Mouse (Mus musculus): Measurements from ENCODE around the gene Tulp2. TPM values are rescaled to one million over a fixed set of nuclear protein-coding genes. Genes with fewer than 3 reads are reported as not detected.

Tulp2 gene
- polyA plus RNA-seq, 1 experiment: 0.06 TPM

DNA sequence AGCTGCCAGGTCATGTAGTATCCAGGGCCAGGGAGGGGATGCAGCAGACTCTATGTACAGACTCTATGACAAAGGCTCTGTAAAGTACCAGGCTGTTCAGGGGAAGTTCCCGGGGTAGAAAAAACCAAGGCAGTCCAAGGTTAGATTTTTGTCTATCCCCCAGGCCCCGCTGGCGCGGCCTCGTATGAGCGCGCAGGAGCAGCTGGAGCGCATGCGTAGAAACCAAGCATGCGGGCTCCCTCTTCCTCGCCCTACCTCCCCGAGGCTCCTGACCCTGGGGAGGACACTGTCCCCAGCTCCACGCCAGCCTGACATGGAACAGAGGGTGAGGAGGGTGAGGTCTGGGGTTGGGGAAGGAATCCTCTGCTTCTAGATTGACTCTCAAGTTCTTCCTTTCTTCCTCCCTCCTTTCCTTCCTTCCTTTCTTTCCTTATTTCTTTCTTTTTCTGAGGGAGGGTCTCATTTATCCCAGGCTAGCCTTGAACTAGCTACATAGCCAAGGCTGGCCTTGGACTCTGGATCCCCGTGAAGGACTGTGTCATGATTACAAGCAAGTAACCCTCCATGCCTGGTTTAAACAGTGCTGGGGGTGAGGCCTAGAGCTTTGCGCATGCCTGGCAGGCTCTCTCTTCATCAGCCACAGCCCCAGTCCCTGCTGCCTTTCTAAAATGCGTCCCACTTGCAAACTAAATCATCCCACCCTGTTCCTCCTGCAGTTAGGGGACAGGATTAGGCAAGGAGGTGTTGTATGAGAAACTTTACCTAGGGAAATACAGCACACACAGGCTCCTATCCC lies 68.2 kb downstream of the Tulp2 start:
- TF ChIP-seq SRF (IDR thresholded peaks at IDR 0.05; ENCODE audit: control insufficient read depth, insufficient read length, low read depth): no peak
- TF ChIP-seq MYOD1 (IDR thresholded peaks at IDR 0.05; ENCODE audit: control insufficient read depth in 1 of 3, insufficient read length in 2 of 3, low read depth in 2 of 3): no peak
- no peak for TF ChIP-seq MAX (IDR thresholded peaks at IDR 0.05; ENCODE audit: low read depth)
- TF ChIP-seq POLR2A (IDR thresholded peaks at IDR 0.05; ENCODE audit: insufficient read length, low read depth): no peak
- TF ChIP-seq CEBPB (IDR thresholded peaks at IDR 0.05; ENCODE audit: insufficient read depth, poor library complexity, severe bottlenecking): no peak
- TF ChIP-seq MYOG (IDR thresholded peaks at IDR 0.05; ENCODE audit: control insufficient read depth in 1 of 3, insufficient read depth in 1 of 3, insufficient read length in 2 of 3, low read depth in 2 of 3): no peak
- TF ChIP-seq POLR2AphosphoS2 (IDR thresholded peaks at IDR 0.05; ENCODE audit: insufficient read length, low read depth): no peak
- TF ChIP-seq E2F4 (IDR thresholded peaks at IDR 0.05; ENCODE audit: insufficient read depth): no peak
- TF ChIP-seq TCF3 (IDR thresholded peaks at IDR 0.05; ENCODE audit: insufficient read length, low read depth): no peak
- no peak for TF ChIP-seq REST (IDR thresholded peaks at IDR 0.05; ENCODE audit: insufficient read depth, insufficient read length)
- no peak for TF ChIP-seq TCF12 (IDR thresholded peaks at IDR 0.05; ENCODE audit: insufficient read depth, poor library complexity, severe bottlenecking)
- no peak for TF ChIP-seq USF1 (IDR thresholded peaks at IDR 0.05; ENCODE audit: low read depth)
- Histone ChIP-seq H3ac (ENCODE audit: control insufficient read depth, insufficient read length) (no peak overlapping the region), H3K4me3 (no peak overlapping the region), H3K36me3 (ENCODE audit: control insufficient read depth, insufficient read depth) (no peaks in the 10 kb centered on the region), H3K79me2 (ENCODE audit: control insufficient read depth, insufficient read depth) (no peaks in the 10 kb centered on the region), H3K4me2 (ENCODE audit: low read depth) (peak overlapping the region; percentile 18), H3K27me3 (ENCODE audit: control insufficient read depth, insufficient read depth, insufficient read length) (no peaks in the 10 kb centered on the region)

DNA sequence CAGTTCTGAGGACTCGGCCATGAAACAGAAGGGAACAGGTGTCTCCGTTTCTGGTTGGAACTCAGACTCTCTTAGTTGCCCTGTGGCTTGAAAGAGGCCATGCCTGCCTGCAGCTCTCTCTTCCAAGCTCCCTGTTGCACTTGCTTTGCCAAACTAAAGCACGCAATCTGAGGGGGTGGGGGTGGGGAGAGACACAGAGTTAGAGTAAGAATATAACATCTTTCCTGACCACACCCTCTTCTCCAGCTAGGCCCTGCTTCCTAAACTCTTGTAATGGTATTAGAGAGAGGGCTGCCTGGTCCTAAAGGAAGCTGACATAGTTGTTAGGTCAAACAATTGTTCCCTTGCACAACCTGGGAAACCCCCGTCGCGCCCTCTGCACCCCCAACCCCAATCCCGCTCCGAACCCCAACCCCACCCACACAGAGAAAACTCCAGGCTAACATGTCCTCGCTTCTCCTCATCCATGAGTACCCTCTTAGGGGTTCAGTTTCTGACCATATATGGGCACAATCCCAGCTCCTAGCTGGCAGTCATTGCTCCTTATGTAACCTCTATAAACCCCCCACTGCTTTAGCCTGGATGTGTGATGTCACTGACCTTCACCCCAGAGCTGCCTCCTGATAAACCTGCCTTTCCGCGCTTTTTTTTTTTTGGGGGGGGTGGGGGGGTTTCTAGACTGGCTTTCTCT lies 69.3 kb downstream of the Tulp2 start:
- Histone ChIP-seq H3K4me2 (ENCODE audit: low read depth) (peak overlapping the region; percentile 18), H3K36me3 (ENCODE audit: control insufficient read depth, insufficient read depth) (no peaks in the 10 kb centered on the region), H3ac (ENCODE audit: control insufficient read depth, insufficient read length) (no peak overlapping the region), H3K27me3 (ENCODE audit: control insufficient read depth, insufficient read depth, insufficient read length) (no peaks in the 10 kb centered on the region), H3K4me3 (no peak overlapping the region), H3K79me2 (ENCODE audit: control insufficient read depth, insufficient read depth) (no peaks in the 10 kb centered on the region)
- peak in 1 of 3 experiments; percentile 18 for TF ChIP-seq MYOD1 (IDR thresholded peaks at IDR 0.05; ENCODE audit: control insufficient read depth in 1 of 3, insufficient read length in 2 of 3, low read depth in 2 of 3)
- no peak for TF ChIP-seq TCF3 (IDR thresholded peaks at IDR 0.05; ENCODE audit: insufficient read length, low read depth)
- TF ChIP-seq E2F4 (IDR thresholded peaks at IDR 0.05; ENCODE audit: insufficient read depth): no peak
- no peak for TF ChIP-seq CEBPB (IDR thresholded peaks at IDR 0.05; ENCODE audit: insufficient read depth, poor library complexity, severe bottlenecking)

DNA sequence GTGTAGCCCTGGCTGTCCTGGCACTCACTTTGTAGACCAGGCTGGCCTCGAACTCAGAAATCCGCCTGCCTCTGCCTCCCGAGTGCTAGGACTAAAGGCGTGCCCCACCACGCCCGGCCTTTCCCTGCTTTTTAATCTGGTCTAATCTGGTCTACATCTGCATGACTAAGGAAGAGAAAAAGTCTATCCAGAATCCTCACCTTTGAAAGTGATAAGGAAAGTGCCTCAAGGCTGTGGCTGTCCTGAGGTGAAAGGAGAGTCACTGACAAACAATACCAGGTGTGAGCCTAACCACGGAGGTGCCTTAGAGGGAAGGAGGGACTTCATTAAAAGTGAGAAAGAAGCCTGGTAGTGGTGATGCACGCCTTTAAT lies 69.8 kb downstream of the Tulp2 start:
- Histone ChIP-seq H3K36me3 (ENCODE audit: control insufficient read depth, insufficient read depth) (no peaks in the 10 kb centered on the region), H3ac (ENCODE audit: control insufficient read depth, insufficient read length) (no peak overlapping the region), H3K79me2 (ENCODE audit: control insufficient read depth, insufficient read depth) (no peaks in the 10 kb centered on the region), H3K27me3 (ENCODE audit: control insufficient read depth, insufficient read depth, insufficient read length) (no peaks in the 10 kb centered on the region), H3K4me3 (no peak overlapping the region), H3K4me2 (ENCODE audit: low read depth) (no peak overlapping the region)
- no peak for TF ChIP-seq MYOD1 (IDR thresholded peaks at IDR 0.05; ENCODE audit: control insufficient read depth in 1 of 3, insufficient read length in 2 of 3, low read depth in 2 of 3)
- no peak for TF ChIP-seq TCF12 (IDR thresholded peaks at IDR 0.05; ENCODE audit: insufficient read depth, poor library complexity, severe bottlenecking)
- no peak for TF ChIP-seq MAX (IDR thresholded peaks at IDR 0.05; ENCODE audit: low read depth)
- TF ChIP-seq SRF (IDR thresholded peaks at IDR 0.05; ENCODE audit: control insufficient read depth, insufficient read length, low read depth): no peak
- no peak for TF ChIP-seq MYOG (IDR thresholded peaks at IDR 0.05; ENCODE audit: control insufficient read depth in 1 of 3, insufficient read depth in 1 of 3, insufficient read length in 2 of 3, low read depth in 2 of 3)
- no peak for TF ChIP-seq E2F4 (IDR thresholded peaks at IDR 0.05; ENCODE audit: insufficient read depth)

DNA sequence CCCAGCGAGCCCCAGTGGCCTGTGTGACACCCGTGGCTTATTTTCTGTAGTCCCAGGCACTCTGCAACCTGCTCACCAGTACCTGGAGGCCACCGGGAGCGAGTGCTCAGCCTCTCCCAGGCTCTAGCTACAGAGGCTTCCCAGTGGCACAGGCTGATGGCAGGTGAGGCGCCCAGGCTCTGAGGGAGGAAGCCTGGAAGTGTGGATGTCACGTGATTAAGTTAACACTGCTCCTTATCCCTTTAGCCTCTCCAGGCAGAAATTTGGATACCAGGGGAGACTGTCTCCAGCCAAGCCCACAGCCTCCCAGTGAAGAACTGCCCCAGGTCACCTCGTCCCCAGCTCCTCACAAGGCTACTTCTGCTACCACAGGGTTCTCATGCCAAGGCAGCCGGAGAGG lies 71.8 kb downstream of the Tulp2 start:
- Histone ChIP-seq H3K4me2 (ENCODE audit: low read depth) (no peak overlapping the region), H3ac (ENCODE audit: control insufficient read depth, insufficient read length) (no peak overlapping the region), H3K4me3 (no peak overlapping the region), H3K36me3 (ENCODE audit: control insufficient read depth, insufficient read depth) (no peaks in the 10 kb centered on the region), H3K27me3 (ENCODE audit: control insufficient read depth, insufficient read depth, insufficient read length) (no peaks in the 10 kb centered on the region), H3K79me2 (ENCODE audit: control insufficient read depth, insufficient read depth) (no peaks in the 10 kb centered on the region)
- no peak for TF ChIP-seq POLR2AphosphoS2 (IDR thresholded peaks at IDR 0.05; ENCODE audit: insufficient read length, low read depth)
- TF ChIP-seq USF1 (IDR thresholded peaks at IDR 0.05; ENCODE audit: low read depth): no peak
- no peak for TF ChIP-seq CEBPB (IDR thresholded peaks at IDR 0.05; ENCODE audit: insufficient read depth, poor library complexity, severe bottlenecking)
- no peak for TF ChIP-seq TCF3 (IDR thresholded peaks at IDR 0.05; ENCODE audit: insufficient read length, low read depth)
- no peak for TF ChIP-seq E2F4 (IDR thresholded peaks at IDR 0.05; ENCODE audit: insufficient read depth)
- no peak for TF ChIP-seq TCF12 (IDR thresholded peaks at IDR 0.05; ENCODE audit: insufficient read depth, poor library complexity, severe bottlenecking)
- no peak for TF ChIP-seq POLR2A (IDR thresholded peaks at IDR 0.05; ENCODE audit: insufficient read length, low read depth)
- no peak for TF ChIP-seq MAX (IDR thresholded peaks at IDR 0.05; ENCODE audit: low read depth)
- TF ChIP-seq REST (IDR thresholded peaks at IDR 0.05; ENCODE audit: insufficient read depth, insufficient read length): no peak
- TF ChIP-seq SRF (IDR thresholded peaks at IDR 0.05; ENCODE audit: control insufficient read depth, insufficient read length, low read depth): no peak
- no peak for TF ChIP-seq MYOG (IDR thresholded peaks at IDR 0.05; ENCODE audit: control insufficient read depth in 1 of 3, insufficient read depth in 1 of 3, insufficient read length in 2 of 3, low read depth in 2 of 3)
